Mouse (Mus musculus) stomach, postnatal 0 days (tissue): ENCODE measurements around the gene Olfr1044.

Experiments
- CTCF ChIP-seq: IDR thresholded peaks from 2 replicates; pipeline ENCODE4 v1.5.1; 2016; ENCODE audit warnings: antibody characterized with exemption, low read depth, mild to moderate bottlenecking, moderate library complexity
- EP300 ChIP-seq: optimal IDR thresholded peaks from 2 replicates; pipeline ENCODE3; 2016; ENCODE audit warnings: antibody characterized with exemption

DNA sequence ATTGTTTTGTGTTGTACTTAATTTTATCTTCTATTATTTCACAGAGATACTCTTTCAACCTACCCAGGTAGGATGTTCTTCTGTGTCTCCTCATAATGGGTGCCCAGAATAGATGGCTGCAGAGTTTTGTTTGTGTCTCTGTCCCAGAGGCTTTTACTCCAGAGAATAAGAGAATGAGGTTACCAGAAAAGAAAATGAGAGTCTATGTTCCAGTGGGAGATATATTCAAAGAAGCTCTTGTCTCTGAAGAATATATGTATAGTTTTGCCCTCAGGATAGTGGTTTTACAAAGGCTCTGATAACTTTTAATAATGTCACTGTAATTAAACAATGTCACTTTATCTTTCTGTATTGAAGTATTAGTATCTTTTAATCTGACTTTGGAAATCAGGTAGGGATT, 8.0 kb upstream of the Olfr1044 start, which contains the start of gene Olfr52:
- TF ChIP-seq CTCF (no peak), EP300 (no peak)
